Mouse (Mus musculus): ENCODE measurements at regions not wholly inside any gene's neighbourhood (a gene's known extent, or its start where the extent isn't known, plus 50 kb on each side); places are given as distances from the start of the nearest gene placed in this dataset.
"Not testable (repeated sequence)": the region's sequence is repeated elsewhere in the genome, so short reads cannot be mapped to it uniquely, and the experiment has no call there.

DNA sequence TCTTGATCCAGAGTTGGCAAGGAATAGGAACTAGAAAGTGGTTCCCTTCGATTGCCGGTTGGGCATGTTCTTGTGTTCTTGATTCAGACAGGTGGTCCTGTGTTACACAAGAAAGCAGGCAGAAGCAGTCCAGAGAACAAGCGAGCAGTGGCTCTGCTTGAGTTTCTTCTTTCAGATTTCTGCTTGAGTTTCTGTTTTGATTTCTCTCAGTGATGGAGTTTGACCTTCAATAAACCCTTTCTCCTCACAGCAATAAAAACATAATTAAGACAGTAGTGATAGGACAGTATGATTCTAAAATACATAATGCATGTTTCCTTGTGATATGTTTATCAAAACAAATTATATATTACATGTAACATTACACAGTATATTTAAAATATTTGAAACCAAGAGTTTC, 59.1 kb downstream of the Klf6 start:
- 80% methylated on average over 3 of the region's 3 CpGs for WGBS
- no peak overlapping the region for H3K4me3 ChIP-seq (ENCODE audit: low read length)
- no peak overlapping the region for H3K4me2 ChIP-seq (ENCODE audit: low read length)
- no peaks in the 10 kb centered on the region for H3K4me1 ChIP-seq (ENCODE audit: control insufficient read depth, insufficient read depth, low read depth, low read length)
- H3K9ac ChIP-seq (ENCODE audit: low read depth, low read length), result no peak overlapping the region
- no peaks in the 10 kb centered on the region for H3K36me3 ChIP-seq (ENCODE audit: control insufficient read depth, insufficient read depth, low read length)
- no peak for ATAC-seq
- no peaks in the 10 kb centered on the region for H3K27me3 ChIP-seq (replicated peaks; ENCODE audit: control insufficient read depth, insufficient read depth, low read length)
- no peaks in the 10 kb centered on the region for H3K9me3 ChIP-seq (ENCODE audit: control insufficient read depth, low read length)
- no peak overlapping the region for H3K27ac ChIP-seq (ENCODE audit: low read depth, low read length)

DNA sequence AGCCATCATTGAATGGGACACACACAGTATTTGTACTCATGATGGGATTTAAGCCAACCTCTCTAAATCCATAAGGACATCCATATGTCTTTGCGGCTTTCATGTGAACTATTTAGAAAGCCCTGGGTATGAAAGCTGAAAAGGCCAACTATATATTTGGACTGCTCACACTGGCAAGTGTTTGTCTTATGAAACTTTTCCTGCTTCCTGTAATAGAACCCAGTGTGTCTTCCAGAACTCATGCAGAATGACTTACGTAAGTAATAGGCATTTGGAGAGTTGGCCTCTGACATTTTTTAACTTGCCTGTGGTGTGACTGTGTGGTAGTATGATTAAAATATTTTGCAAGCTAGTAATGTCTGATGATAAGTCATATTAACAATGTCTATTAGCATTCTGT, 70.2 kb downstream of the Klf6 start:
- WGBS, result 90% methylated on average over 2 of the region's 2 CpGs
- Histone ChIP-seq H3K36me3 (ENCODE audit: control insufficient read depth, insufficient read depth, low read length) (no peaks in the 10 kb centered on the region), H3K4me3 (ENCODE audit: low read length) (no peak overlapping the region), H3K27ac (ENCODE audit: low read depth, low read length) (no peak overlapping the region), H3K27me3 (replicated peaks; ENCODE audit: control insufficient read depth, insufficient read depth, low read length) (no peaks in the 10 kb centered on the region), H3K9me3 (ENCODE audit: control insufficient read depth, low read length) (no peaks in the 10 kb centered on the region; the same call in 1 of the 2 replicates), H3K4me2 (ENCODE audit: low read length) (no peak overlapping the region), H3K9ac (ENCODE audit: low read depth, low read length) (no peak overlapping the region), H3K4me1 (ENCODE audit: control insufficient read depth, insufficient read depth, low read depth, low read length) (no peaks in the 10 kb centered on the region)
- ATAC-seq, result no peak

DNA sequence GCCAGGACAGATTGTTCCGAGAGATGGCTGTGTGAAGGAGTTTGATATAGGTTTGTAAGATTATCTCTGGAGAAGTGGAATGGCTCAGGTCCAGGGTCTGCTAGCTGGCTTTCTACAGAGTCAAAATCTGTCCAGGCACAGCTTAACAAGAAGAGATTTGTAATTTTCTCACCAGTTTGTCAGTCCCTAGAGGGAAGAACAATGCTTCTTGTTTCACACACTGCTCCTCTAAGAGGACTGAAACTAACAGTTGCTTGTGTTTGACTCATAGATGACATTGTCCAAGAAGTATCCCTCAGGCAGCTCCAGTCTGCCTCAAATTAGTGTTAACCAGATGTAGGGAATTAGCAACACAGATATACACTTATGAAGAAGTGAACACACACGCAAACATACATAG, 76.2 kb downstream of the Klf6 start:
- H3K4me3 ChIP-seq (ENCODE audit: low read length), result no peak overlapping the region
- 92% methylated on average over 2 of the region's 2 CpGs for WGBS
- no peak for ATAC-seq

GRCm38 (mm10) chr13:5937970-5938369, 76.7 kb downstream of the Klf6 start:
- Histone ChIP-seq H3K4me3 (ENCODE audit: low read length) (no peak overlapping the region), H3K36me3 (ENCODE audit: control insufficient read depth, insufficient read depth, low read length) (no peaks in the 10 kb centered on the region), H3K27me3 (replicated peaks; ENCODE audit: control insufficient read depth, insufficient read depth, low read length) (no peaks in the 10 kb centered on the region), H3K4me2 (ENCODE audit: low read length) (no peak overlapping the region), H3K9ac (ENCODE audit: low read depth, low read length) (no peak overlapping the region), H3K4me1 (ENCODE audit: control insufficient read depth, insufficient read depth, low read depth, low read length) (no peaks in the 10 kb centered on the region), H3K27ac (ENCODE audit: low read depth, low read length) (no peak overlapping the region), H3K9me3 (ENCODE audit: control insufficient read depth, low read length) (no peaks in the 10 kb centered on the region)
- ATAC-seq, result no peak
- WGBS, result 93% methylated on average over 4 of the region's 4 CpGs

More for the DNA sequence above, 76.2 kb downstream of the Klf6 start:
- Histone ChIP-seq H3K9me3 (ENCODE audit: control insufficient read depth, low read length) (no peaks in the 10 kb centered on the region), H3K4me1 (ENCODE audit: control insufficient read depth, insufficient read depth, low read depth, low read length) (no peaks in the 10 kb centered on the region), H3K9ac (ENCODE audit: low read depth, low read length) (no peak overlapping the region), H3K4me2 (ENCODE audit: low read length) (no peak overlapping the region), H3K27me3 (replicated peaks; ENCODE audit: control insufficient read depth, insufficient read depth, low read length) (no peaks in the 10 kb centered on the region), H3K27ac (ENCODE audit: low read depth, low read length) (no peak overlapping the region), H3K36me3 (ENCODE audit: control insufficient read depth, insufficient read depth, low read length) (no peaks in the 10 kb centered on the region)

DNA sequence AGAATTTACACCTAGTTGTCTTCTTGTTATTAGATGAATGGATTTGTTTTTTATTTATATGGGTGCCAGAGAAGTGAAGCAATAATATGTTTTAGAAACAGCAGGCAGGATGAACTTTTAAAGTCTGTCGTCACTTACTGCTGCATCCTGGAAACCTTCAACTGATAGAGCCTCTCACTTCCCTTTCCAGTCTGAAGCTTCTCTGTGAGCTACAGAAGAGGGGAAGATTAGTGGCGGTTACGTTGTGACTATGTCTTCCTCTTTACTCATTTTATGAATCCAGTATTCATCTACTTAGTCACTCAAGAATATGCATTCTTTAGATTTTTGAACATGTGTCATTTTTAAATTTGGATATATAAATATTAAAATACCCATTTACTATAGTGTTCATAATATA, 78.1 kb downstream of the Klf6 start:
- H3K4me3 ChIP-seq (ENCODE audit: low read length), result no peak overlapping the region
- 93% methylated on average over 3 of the region's 3 CpGs for WGBS
- no peaks in the 10 kb centered on the region for H3K36me3 ChIP-seq (ENCODE audit: control insufficient read depth, insufficient read depth, low read length)
- H3K9me3 ChIP-seq (ENCODE audit: control insufficient read depth, low read length), result no peaks in the 10 kb centered on the region
- no peaks in the 10 kb centered on the region for H3K27me3 ChIP-seq (replicated peaks; ENCODE audit: control insufficient read depth, insufficient read depth, low read length)
- no peaks in the 10 kb centered on the region for H3K4me1 ChIP-seq (ENCODE audit: control insufficient read depth, insufficient read depth, low read depth, low read length)
- no peak overlapping the region for H3K4me2 ChIP-seq (ENCODE audit: low read length)
- no peak overlapping the region for H3K9ac ChIP-seq (ENCODE audit: low read depth, low read length)
- H3K27ac ChIP-seq (ENCODE audit: low read depth, low read length), result no peak overlapping the region
- ATAC-seq, result no peak

DNA sequence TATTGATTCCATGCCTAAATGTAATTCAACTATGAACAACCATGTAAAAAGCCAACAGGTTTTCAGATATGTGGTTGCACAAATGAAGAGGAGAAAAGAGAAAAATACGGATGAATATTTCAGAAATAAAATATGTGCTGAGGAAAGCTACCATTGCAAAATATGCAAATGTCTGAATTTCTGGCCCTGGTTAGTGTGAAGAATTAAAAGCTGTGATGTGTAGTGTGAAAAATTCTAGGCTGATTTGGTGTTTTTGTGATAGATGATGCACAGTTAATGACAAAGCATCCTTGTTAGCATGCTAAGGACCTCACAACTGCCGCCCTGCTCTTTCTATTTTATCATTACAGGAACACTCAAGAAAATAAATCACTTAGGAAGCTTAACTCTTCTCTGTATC, 91.6 kb downstream of the Klf6 start:
- Histone ChIP-seq H3K36me3 (ENCODE audit: control insufficient read depth, insufficient read depth, low read length) (no peaks in the 10 kb centered on the region), H3K9ac (ENCODE audit: low read depth, low read length) (no peak overlapping the region), H3K27ac (ENCODE audit: low read depth, low read length) (no peak overlapping the region), H3K4me2 (ENCODE audit: low read length) (no peak overlapping the region), H3K4me1 (ENCODE audit: control insufficient read depth, insufficient read depth, low read depth, low read length) (no peaks in the 10 kb centered on the region), H3K27me3 (replicated peaks; ENCODE audit: control insufficient read depth, insufficient read depth, low read length) (no peaks in the 10 kb centered on the region), H3K4me3 (ENCODE audit: low read length) (no peak overlapping the region), H3K9me3 (ENCODE audit: control insufficient read depth, low read length) (no peaks in the 10 kb centered on the region)
- WGBS, result 80% methylated on average over 2 of the region's 2 CpGs
- no peak for ATAC-seq

DNA sequence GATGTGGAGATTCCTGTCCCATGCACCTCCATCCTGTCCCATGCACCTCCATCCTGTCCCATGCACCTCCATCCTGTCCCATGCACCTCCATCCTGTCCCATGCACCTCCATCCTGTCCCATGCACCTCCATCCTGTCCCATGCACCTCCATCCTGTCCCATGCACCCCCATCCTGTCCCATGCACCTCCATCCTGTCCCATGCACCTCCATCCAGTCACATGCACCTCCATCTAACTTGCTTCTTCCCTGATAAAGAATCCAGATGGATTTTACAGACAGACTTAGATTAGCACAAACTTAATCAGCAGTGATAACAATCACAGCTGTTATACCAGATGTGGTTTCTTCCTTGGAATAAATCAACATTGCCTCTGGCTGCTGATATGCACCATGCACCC, 93.8 kb downstream of the Klf6 start:
- not testable (repeated sequence) for H3K4me1 ChIP-seq (ENCODE audit: control insufficient read depth, insufficient read depth, low read depth, low read length); H3K9ac ChIP-seq (ENCODE audit: low read depth, low read length); H3K4me3 ChIP-seq (ENCODE audit: low read length); H3K27me3 ChIP-seq (replicated peaks; ENCODE audit: control insufficient read depth, insufficient read depth, low read length); H3K9me3 ChIP-seq (ENCODE audit: control insufficient read depth, low read length); H3K27ac ChIP-seq (ENCODE audit: low read depth, low read length); H3K4me2 ChIP-seq (ENCODE audit: low read length); H3K36me3 ChIP-seq (ENCODE audit: control insufficient read depth, insufficient read depth, low read length); ATAC-seq

- no peak overlapping the region for H3K9ac ChIP-seq (ENCODE audit: low read depth, low read length)
- H3K36me3 ChIP-seq (ENCODE audit: control insufficient read depth, insufficient read depth, low read length), result no peaks in the 10 kb centered on the region
- no peaks in the 10 kb centered on the region for H3K9me3 ChIP-seq (ENCODE audit: control insufficient read depth, low read length)
- no peak overlapping the region for H3K4me3 ChIP-seq (ENCODE audit: low read length)
- no peaks in the 10 kb centered on the region for H3K27me3 ChIP-seq (replicated peaks; ENCODE audit: control insufficient read depth, insufficient read depth, low read length)
- no peak overlapping the region for H3K27ac ChIP-seq (ENCODE audit: low read depth, low read length)
- no peaks in the 10 kb centered on the region for H3K4me1 ChIP-seq (ENCODE audit: control insufficient read depth, insufficient read depth, low read depth, low read length)
- 45% methylated on average over 1 of the region's 1 CpGs for WGBS
- no peak overlapping the region for H3K4me2 ChIP-seq (ENCODE audit: low read length)
- ATAC-seq, result no peak
Measured at GRCm38 (mm10) chr13:5956145-5956544, 94.9 kb downstream of the Klf6 start.

DNA sequence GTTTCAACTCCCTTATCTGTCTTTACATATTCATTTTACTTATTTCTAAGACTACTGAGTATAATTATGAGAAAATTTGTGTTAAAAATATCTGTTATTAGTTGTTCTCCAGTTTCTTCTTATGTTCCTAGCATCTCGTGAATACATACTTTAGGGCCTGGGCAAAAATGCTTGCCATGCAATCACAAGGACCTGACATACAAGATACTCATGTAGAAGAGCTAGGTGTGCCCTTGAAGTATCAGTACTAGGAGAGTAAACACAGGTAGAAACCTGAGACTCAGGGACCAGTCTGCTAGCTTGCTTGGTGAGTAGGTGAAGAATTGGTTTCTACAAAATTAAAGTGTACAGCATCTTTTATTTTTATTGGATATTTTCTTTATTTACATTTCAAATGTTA, 101.7 kb downstream of the Klf6 start:
- no peak overlapping the region for H3K27ac ChIP-seq (ENCODE audit: low read depth, low read length)
- no peak for ATAC-seq
- no peaks in the 10 kb centered on the region for H3K9me3 ChIP-seq (ENCODE audit: control insufficient read depth, low read length)
- H3K36me3 ChIP-seq (ENCODE audit: control insufficient read depth, insufficient read depth, low read length), result no peaks in the 10 kb centered on the region
- H3K4me2 ChIP-seq (ENCODE audit: low read length), result no peak overlapping the region
- no peaks in the 10 kb centered on the region for H3K27me3 ChIP-seq (replicated peaks; ENCODE audit: control insufficient read depth, insufficient read depth, low read length)
- H3K4me1 ChIP-seq (ENCODE audit: control insufficient read depth, insufficient read depth, low read depth, low read length), result no peaks in the 10 kb centered on the region
- H3K9ac ChIP-seq (ENCODE audit: low read depth, low read length), result no peak overlapping the region
- 96% methylated on average over 1 of the region's 1 CpGs for WGBS
- H3K4me3 ChIP-seq (ENCODE audit: low read length), result no peak overlapping the region

DNA sequence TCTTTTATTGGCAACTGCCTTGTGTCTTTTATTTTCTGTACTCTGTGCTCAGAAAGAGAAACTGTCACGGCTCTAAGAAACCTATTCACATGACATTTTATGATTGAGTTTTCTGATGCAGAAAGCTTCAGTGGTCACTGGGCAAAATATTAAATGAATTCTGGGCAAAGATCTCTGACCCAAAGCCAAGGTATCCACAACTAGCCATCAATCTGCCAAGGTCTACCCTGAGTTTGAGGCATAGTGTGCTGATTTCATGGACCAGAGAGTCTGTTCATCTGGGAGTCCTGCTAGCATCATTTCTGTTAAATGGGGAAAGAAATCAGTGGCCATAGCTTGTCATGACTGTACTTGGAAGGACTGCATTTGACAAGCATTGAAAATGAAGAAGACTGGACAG, 103.3 kb downstream of the Klf6 start:
- ATAC-seq, result no peak
- Histone ChIP-seq H3K9ac (ENCODE audit: low read depth, low read length) (no peak overlapping the region), H3K36me3 (ENCODE audit: control insufficient read depth, insufficient read depth, low read length) (no peaks in the 10 kb centered on the region), H3K4me3 (ENCODE audit: low read length) (no peak overlapping the region), H3K27ac (ENCODE audit: low read depth, low read length) (no peak overlapping the region), H3K4me2 (ENCODE audit: low read length) (no peak overlapping the region), H3K9me3 (ENCODE audit: control insufficient read depth, low read length) (no peaks in the 10 kb centered on the region), H3K27me3 (replicated peaks; ENCODE audit: control insufficient read depth, insufficient read depth, low read length) (no peaks in the 10 kb centered on the region), H3K4me1 (ENCODE audit: control insufficient read depth, insufficient read depth, low read depth, low read length) (no peaks in the 10 kb centered on the region)
- 84% methylated on average over 1 of the region's 1 CpGs for WGBS
